Mouse (Mus musculus) urinary bladder, postnatal 36 days (tissue): ENCODE results near the gene Atg13.

Experiments
- DNase-seq, 2 experiments: peaks; one replicate each; pipeline ENCODE4 v3.0.0; 2022; ENCODE audit warnings: low spot score in 2 of 2, mixed read lengths in 1 of 2

The Atg13 gene

GRCm38 (mm10) chr2:91649553-91650359, 60.6 kb downstream of the Atg13 start, which contains the start of the genes Zfp408 and Arhgap1:
Gene Zfp408, minus strand, starts transcription at chr2:91649791.
Gene Arhgap1, plus strand, starts transcription at chr2:91649860.
- peak; percentile 93 to 96 for DNase-seq

- no peak for DNase-seq
Observed at GRCm38 (mm10) chr2:91649152-91649551, 61.2 kb downstream of the Atg13 start.

- no peak for DNase-seq
Observed at GRCm38 (mm10) chr2:91646733-91647132, 63.6 kb downstream of the Atg13 start.

- no peak for DNase-seq
Observed at GRCm38 (mm10) chr2:91645811-91646210, 64.6 kb downstream of the Atg13 start.

GRCm38 (mm10) chr2:91645354-91645753, 65.0 kb downstream of the Atg13 start:
- no peak for DNase-seq

- no peak for DNase-seq
Observed at GRCm38 (mm10) chr2:91644021-91644420, 66.4 kb downstream of the Atg13 start.

GRCm38 (mm10) chr2:91642825-91643415, 67.5 kb downstream of the Atg13 start:
- DNase-seq: no peak

- no peak for DNase-seq
Observed at GRCm38 (mm10) chr2:91638931-91639330, 71.4 kb downstream of the Atg13 start.

- DNase-seq: peak; percentile 45
Observed at GRCm38 (mm10) chr2:91636727-91637338, 73.5 kb downstream of the Atg13 start.

GRCm38 (mm10) chr2:91636229-91636628, 74.1 kb downstream of the Atg13 start, which contains the start of gene F2:
Gene F2, minus strand, starts transcription at chr2:91636414.
- no peak for DNase-seq

GRCm38 (mm10) chr2:91635486-91635885, 74.9 kb downstream of the Atg13 start:
- DNase-seq: no peak

GRCm38 (mm10) chr2:91634841-91635240, 75.5 kb downstream of the Atg13 start:
- DNase-seq: no peak

GRCm38 (mm10) chr2:91633334-91633977, 76.9 kb downstream of the Atg13 start:
- no peak for DNase-seq

GRCm38 (mm10) chr2:91632316-91632715, 78.1 kb downstream of the Atg13 start:
- no peak for DNase-seq

GRCm38 (mm10) chr2:91631826-91632225, 78.5 kb downstream of the Atg13 start:
- no peak for DNase-seq

GRCm38 (mm10) chr2:91630384-91630783, 80.0 kb downstream of the Atg13 start:
- DNase-seq: no peak

- DNase-seq: no peak
Observed at GRCm38 (mm10) chr2:91629682-91630081, 80.7 kb downstream of the Atg13 start.

GRCm38 (mm10) chr2:91628171-91628570, 82.2 kb downstream of the Atg13 start:
- DNase-seq: no peak

- DNase-seq: no peak
Observed at GRCm38 (mm10) chr2:91627486-91627885, 82.9 kb downstream of the Atg13 start.
